Mouse (Mus musculus): ENCODE data around the gene Olfr1022. TPM values are rescaled to one million over a fixed set of nuclear protein-coding genes. Genes with fewer than 3 reads are reported as not detected.

Olfr1022 gene
- polyA plus RNA-seq (2016; fragmentation: Nextera tagmentation; extraction: Ambion mirVana): not detected in 2 replicates

GRCm38 (mm10) chr2:85868294-85868693 is at the start of gene Olfr1022:
TSS of gene Olfr1022 (plus strand) at chr2:85868594.
- ATAC-seq (ENCODE audit: low FRiP score): no peak
- Histone ChIP-seq H3K36me3 (replicated peaks) (no peaks in the 10 kb centered on the region), H3K27me3 (no peaks in the 10 kb centered on the region), H3K4me1 (no peaks in the 10 kb centered on the region), H3K4me3 (replicated peaks) (no peak within 1 kb of the TSS), H3K9ac (no peak within 1 kb of the TSS), H3K9me3 (no peaks in the 10 kb centered on the region), H3K4me2 (no peak within 1 kb of the TSS), H3K27ac (no peak within 1 kb of the TSS)
- 80% methylated on average over 2 of the region's 2 CpGs for WGBS

- no peak within 1 kb of the TSS for H3K4me2 ChIP-seq
- H3K4me1 ChIP-seq: no peaks in the 10 kb centered on the region
- no peaks in the 10 kb centered on the region for H3K27me3 ChIP-seq
- H3K4me3 ChIP-seq (replicated peaks): no peak within 1 kb of the TSS
- no peaks in the 10 kb centered on the region for H3K36me3 ChIP-seq (replicated peaks)
- no peak within 1 kb of the TSS for H3K27ac ChIP-seq
- no peak for ATAC-seq (ENCODE audit: low FRiP score)
- H3K9ac ChIP-seq: no peak within 1 kb of the TSS
- H3K9me3 ChIP-seq: no peaks in the 10 kb centered on the region
Measured at GRCm38 (mm10) chr2:85845383-85845782, 23.0 kb upstream of the Olfr1022 start, which contains the start of gene Olfr1019. TSS of gene Olfr1019 (minus strand) at chr2:85845483.

GRCm38 (mm10) chr2:85846730-85847129 is 21.7 kb upstream of the Olfr1022 start, which contains the start of gene Olfr1020:
TSS of gene Olfr1020 (plus strand) at chr2:85847030.
- no peak for ATAC-seq (ENCODE audit: low FRiP score)
- Histone ChIP-seq H3K4me2 (no peak within 1 kb of the TSS), H3K27ac (no peak within 1 kb of the TSS), H3K9me3 (no peaks in the 10 kb centered on the region), H3K4me3 (replicated peaks) (no peak within 1 kb of the TSS), H3K9ac (no peak within 1 kb of the TSS), H3K4me1 (no peaks in the 10 kb centered on the region), H3K36me3 (replicated peaks) (no peaks in the 10 kb centered on the region), H3K27me3 (no peaks in the 10 kb centered on the region)
- WGBS: 71% methylated on average over 1 of the region's 1 CpGs

DNA sequence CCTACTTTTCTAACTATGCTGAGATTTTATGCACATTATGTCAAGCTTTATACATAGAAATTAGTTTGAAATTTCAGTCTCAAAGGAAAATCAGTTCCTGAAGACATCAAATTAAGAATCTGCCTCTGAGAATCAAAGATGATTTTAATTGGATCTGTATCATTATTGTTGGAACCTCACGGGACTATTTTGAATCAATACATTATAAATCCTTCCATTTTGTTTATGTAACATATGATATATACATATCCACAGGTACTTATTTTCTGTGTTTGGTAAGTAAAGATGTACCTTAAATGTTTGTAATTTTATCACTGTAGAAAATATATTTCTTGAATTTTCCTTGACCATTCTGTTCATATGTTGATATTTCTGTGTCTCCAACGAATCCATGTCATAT is 16.9 kb downstream of the Olfr1022 start, which contains the start of gene Olfr1023:
Gene Olfr1023 (plus strand): TSS at position 301 of the 400 bp plus-strand sequence.
- H3K9me3 ChIP-seq: no peaks in the 10 kb centered on the region
- no peaks in the 10 kb centered on the region for H3K36me3 ChIP-seq (replicated peaks)
- H3K9ac ChIP-seq: no peak within 1 kb of the TSS
- no peaks in the 10 kb centered on the region for H3K4me1 ChIP-seq
- 74% methylated on average over 2 of the region's 2 CpGs for WGBS
- no peaks in the 10 kb centered on the region for H3K27me3 ChIP-seq
- H3K27ac ChIP-seq: no peak within 1 kb of the TSS
- no peak within 1 kb of the TSS for H3K4me2 ChIP-seq
- H3K4me3 ChIP-seq (replicated peaks): no peak within 1 kb of the TSS
- no peak for ATAC-seq (ENCODE audit: low FRiP score)

- Histone ChIP-seq H3K4me1 (no peaks in the 10 kb centered on the region), H3K4me2 (no peak within 1 kb of the TSS), H3K27me3 (no peaks in the 10 kb centered on the region), H3K9me3 (0 out of 2 replicates have a peak, but pooled peaks cover 2% of the 10 kb centered on the region), H3K9ac (no peak within 1 kb of the TSS), H3K36me3 (replicated peaks) (no peaks in the 10 kb centered on the region), H3K4me3 (replicated peaks) (no peak within 1 kb of the TSS), H3K27ac (no peak within 1 kb of the TSS)
- ATAC-seq (ENCODE audit: low FRiP score): no peak
- 89% methylated on average over 3 of the region's 3 CpGs for WGBS
Measured at GRCm38 (mm10) chr2:85904952-85905351, 36.6 kb downstream of the Olfr1022 start, which contains the start of gene Olfr1024. TSS of gene Olfr1024 (minus strand) at chr2:85905052.

GRCm38 (mm10) chr2:85913197-85913596 is 44.8 kb downstream of the Olfr1022 start:
- Histone ChIP-seq H3K4me2 (no peak overlapping the region), H3K4me3 (replicated peaks) (no peak overlapping the region), H3K27ac (no peak overlapping the region), H3K4me1 (no peaks in the 10 kb centered on the region), H3K27me3 (no peaks in the 10 kb centered on the region), H3K36me3 (replicated peaks) (no peaks in the 10 kb centered on the region), H3K9ac (no peak overlapping the region), H3K9me3 (no peaks in the 10 kb centered on the region)
- no peak for ATAC-seq (ENCODE audit: low FRiP score)

GRCm38 (mm10) chr2:85914893-85915292 is 46.5 kb downstream of the Olfr1022 start, which contains the start of gene Olfr1025-ps1:
TSS of gene Olfr1025-ps1 (plus strand) at chr2:85915193.
- Histone ChIP-seq H3K4me1 (no peaks in the 10 kb centered on the region), H3K9ac (no peak within 1 kb of the TSS), H3K27ac (no peak within 1 kb of the TSS), H3K9me3 (no peaks in the 10 kb centered on the region), H3K36me3 (replicated peaks) (no peaks in the 10 kb centered on the region), H3K27me3 (no peaks in the 10 kb centered on the region), H3K4me3 (replicated peaks) (no peak within 1 kb of the TSS), H3K4me2 (no peak within 1 kb of the TSS)
- WGBS: 63% methylated on average over 1 of the region's 1 CpGs
- no peak for ATAC-seq (ENCODE audit: low FRiP score)

Other genes with a start within 250 kb of the Olfr1022 start
- gene Olfr1002, start 217.9 kb upstream of the Olfr1022 start, polyA plus RNA-seq (2016; fragmentation: Nextera tagmentation; extraction: Ambion mirVana): not detected in 2 replicates
- gene Olfr154, start 204.1 kb upstream of the Olfr1022 start, polyA plus RNA-seq (2016; fragmentation: Nextera tagmentation; extraction: Ambion mirVana): not detected in 2 replicates
- not detected in 2 replicates for gene Olfr1006, start 189.8 kb upstream of the Olfr1022 start, polyA plus RNA-seq (2016; fragmentation: Nextera tagmentation; extraction: Ambion mirVana)
- not detected in 2 replicates for gene Olfr1008, start 179.2 kb upstream of the Olfr1022 start, polyA plus RNA-seq (2016; fragmentation: Nextera tagmentation; extraction: Ambion mirVana)
- not detected in 2 replicates for gene Olfr1009, start 153.2 kb upstream of the Olfr1022 start, polyA plus RNA-seq (2016; fragmentation: Nextera tagmentation; extraction: Ambion mirVana)
- not detected in 2 replicates for gene Olfr1012, start 105.8 kb upstream of the Olfr1022 start, polyA plus RNA-seq (2016; fragmentation: Nextera tagmentation; extraction: Ambion mirVana)
- gene Olfr1013, start 101.5 kb upstream of the Olfr1022 start, polyA plus RNA-seq (2016; fragmentation: Nextera tagmentation; extraction: Ambion mirVana): not detected in 2 replicates
- not detected in 2 replicates for gene Olfr1014, start 95.9 kb upstream of the Olfr1022 start, polyA plus RNA-seq (2016; fragmentation: Nextera tagmentation; extraction: Ambion mirVana)
- not detected in 2 replicates for gene Olfr1015, start 86.6 kb upstream of the Olfr1022 start, polyA plus RNA-seq (2016; fragmentation: Nextera tagmentation; extraction: Ambion mirVana)
- gene Olfr1016, start 66.0 kb upstream of the Olfr1022 start, polyA plus RNA-seq (2016; fragmentation: Nextera tagmentation; extraction: Ambion mirVana): not detected in 2 replicates
- gene Olfr1018, start 50.1 kb upstream of the Olfr1022 start, polyA plus RNA-seq (2016; fragmentation: Nextera tagmentation; extraction: Ambion mirVana): not detected in 2 replicates
- not detected in 2 replicates for gene Olfr1019, start 23.1 kb upstream of the Olfr1022 start, polyA plus RNA-seq (2016; fragmentation: Nextera tagmentation; extraction: Ambion mirVana)
- gene Olfr1020, start 21.6 kb upstream of the Olfr1022 start, polyA plus RNA-seq (2016; fragmentation: Nextera tagmentation; extraction: Ambion mirVana): not detected in 2 replicates
- not detected in 2 replicates for gene Olfr1023, start 17.0 kb downstream of the Olfr1022 start, polyA plus RNA-seq (2016; fragmentation: Nextera tagmentation; extraction: Ambion mirVana)
- gene Olfr1024, start 36.5 kb downstream of the Olfr1022 start, polyA plus RNA-seq (2016; fragmentation: Nextera tagmentation; extraction: Ambion mirVana): not detected in 2 replicates
- not detected in 2 replicates for gene Olfr1025-ps1, start 46.6 kb downstream of the Olfr1022 start, polyA plus RNA-seq (2016; fragmentation: Nextera tagmentation; extraction: Ambion mirVana)
- not detected in 2 replicates for gene Olfr1026, start 53.0 kb downstream of the Olfr1022 start, polyA plus RNA-seq (2016; fragmentation: Nextera tagmentation; extraction: Ambion mirVana)
- gene Olfr1028, start 81.8 kb downstream of the Olfr1022 start, polyA plus RNA-seq (2016; fragmentation: Nextera tagmentation; extraction: Ambion mirVana): not detected in 2 replicates
- not detected in 2 replicates for gene Olfr1029, start 105.3 kb downstream of the Olfr1022 start, polyA plus RNA-seq (2016; fragmentation: Nextera tagmentation; extraction: Ambion mirVana)
- gene Olfr1030, start 110.7 kb downstream of the Olfr1022 start, polyA plus RNA-seq (2016; fragmentation: Nextera tagmentation; extraction: Ambion mirVana): not detected in 2 replicates
- not detected in 2 replicates for gene Olfr1031, start 121.7 kb downstream of the Olfr1022 start, polyA plus RNA-seq (2016; fragmentation: Nextera tagmentation; extraction: Ambion mirVana)
- gene Olfr1032, start 136.9 kb downstream of the Olfr1022 start, polyA plus RNA-seq (2016; fragmentation: Nextera tagmentation; extraction: Ambion mirVana): not detected in 2 replicates
- gene Olfr1033, start 152.0 kb downstream of the Olfr1022 start, polyA plus RNA-seq (2016; fragmentation: Nextera tagmentation; extraction: Ambion mirVana): not detected in 2 replicates
- gene Olfr1034, start 177.3 kb downstream of the Olfr1022 start, polyA plus RNA-seq (2016; fragmentation: Nextera tagmentation; extraction: Ambion mirVana): not detected in 2 replicates
- gene Olfr1036, start 205.4 kb downstream of the Olfr1022 start, polyA plus RNA-seq (2016; fragmentation: Nextera tagmentation; extraction: Ambion mirVana): not detected in 2 replicates
- not detected in 2 replicates for gene Olfr1037, start 218.8 kb downstream of the Olfr1022 start, polyA plus RNA-seq (2016; fragmentation: Nextera tagmentation; extraction: Ambion mirVana)